Mouse (Mus musculus) fat pad, adult 2 months (tissue): ENCODE measurements around the gene Cacna1d.
A peak's percentile ranks its signal among the peaks of the same experiment; 100 is the strongest.

ENCODE experiments used
- DNase-seq: peaks from one replicate; pipeline ENCODE4 v3.0.0-alpha.2; 2011; ENCODE audit warnings: low read depth, low spot score; ENCODE audit errors: extremely low read depth

Cacna1d gene

GRCm38 (mm10) chr14:29998747-29999474 is 492.3 kb downstream of the Cacna1d start:
- DNase-seq = no peak

- DNase-seq = no peak
Measured at GRCm38 (mm10) chr14:29997345-29997744, 493.9 kb downstream of the Cacna1d start.

- peak; percentile 98 for DNase-seq
Measured at GRCm38 (mm10) chr14:29996000-29996751, 495.1 kb downstream of the Cacna1d start.

GRCm38 (mm10) chr14:29994976-29995375 is 496.3 kb downstream of the Cacna1d start:
- DNase-seq = no peak
